Mouse (Mus musculus) neural tube, embryonic 13.5 days (tissue): Measurements from ENCODE around the gene Smyd1. TPM values are rescaled to one million over a fixed set of nuclear protein-coding genes. Genes with fewer than 3 reads are reported as not detected.

Experiments
- ATAC-seq: fragments of 200-750 bp; cut with Nextera tagmentation; 2 replicates; pipeline ENCODE4 v1.8.0; 2017; ENCODE audit warnings: low read depth, mild to moderate bottlenecking, moderate TSS enrichment, moderate library complexity
- H3K27ac ChIP-seq: fragments of 300-500 bp; sonication (generic); replicated peaks from 2 replicates; pipeline ENCODE4 v1.5.1; 2015; ENCODE audit warnings: moderate library complexity, mild to moderate bottlenecking, inconsistent platforms
- H3K27me3 ChIP-seq: fragments of 300-500 bp; sonication (generic); 2 replicates; pipeline ENCODE4 v1.6.1; 2015; ENCODE audit warnings: mild to moderate bottlenecking, inconsistent platforms
- H3K36me3 ChIP-seq: fragments of 300-500 bp; sonication (generic); 2 replicates; pipeline ENCODE4 v1.6.1; 2015; ENCODE audit warnings: mild to moderate bottlenecking, inconsistent platforms
- H3K4me1 ChIP-seq: fragments of 300-500 bp; sonication (generic); replicated peaks from 2 replicates; pipeline ENCODE4 v1.6.1; 2015; ENCODE audit warnings: inconsistent platforms
- H3K4me2 ChIP-seq: fragments of 300-500 bp; sonication (generic); 2 replicates; pipeline ENCODE4 v1.6.1; 2015; ENCODE audit warnings: inconsistent platforms, mild to moderate bottlenecking, moderate library complexity
- H3K4me3 ChIP-seq: fragments of 300-500 bp; sonication (generic); 2 replicates; pipeline ENCODE4 v1.5.1; 2015; ENCODE audit warnings: mild to moderate bottlenecking, inconsistent platforms
- H3K9ac ChIP-seq: fragments of 300-500 bp; sonication (generic); 2 replicates; pipeline ENCODE4 v1.6.1; 2015; ENCODE audit warnings: moderate library complexity, mild to moderate bottlenecking, inconsistent platforms
- H3K9me3 ChIP-seq: fragments of 300-500 bp; sonication (generic); 2 replicates; pipeline ENCODE4 v1.6.1; 2016; ENCODE audit warnings: inconsistent platforms
- WGBS: fragments of 180-500 bp; shearing (Covaris S2); methylation state at CpG from one replicate; pipeline ENCODE4 v1.1.7; 2015; 5-methylcytosine and 5-hydroxymethylcytosine counted together
- polyA plus RNA-seq: library from polyadenylated mRNA; unstranded; fragments of >200 nt; fragmentation: Nextera tagmentation; extraction: Ambion mirVana; gene quantifications from 2 replicates; pipeline ENCODE4 v1.2.1, GENCODE M21; 2015

Gene Smyd1
- polyA plus RNA-seq, 1 experiment from 2014 or later = 1.2 TPM

GRCm38 (mm10) chr6:71249615-71250014 lies 72.4 kb downstream of the Smyd1 start:
- Histone ChIP-seq H3K4me2 (no peak overlapping the region), H3K36me3 (no peaks in the 10 kb centered on the region), H3K9me3 (no peaks in the 10 kb centered on the region), H3K4me1 (no peaks in the 10 kb centered on the region), H3K4me3 (no peak overlapping the region), H3K27ac (no peak overlapping the region), H3K27me3 (no peaks in the 10 kb centered on the region), H3K9ac (no peak overlapping the region)
- no peak for ATAC-seq
- 75% methylated on average over 3 of the region's 3 CpGs for WGBS

- WGBS = 100% methylated on average over 1 of the region's 1 CpGs
- no peak overlapping the region for H3K4me3 ChIP-seq
- no peak for ATAC-seq
Measured at GRCm38 (mm10) chr6:71248420-71248819, 73.6 kb downstream of the Smyd1 start.

GRCm38 (mm10) chr6:71243258-71243657 lies 78.8 kb downstream of the Smyd1 start:
- no peak overlapping the region for H3K27ac ChIP-seq
- H3K4me2 ChIP-seq = no peak overlapping the region
- no peaks in the 10 kb centered on the region for H3K9me3 ChIP-seq
- no peak for ATAC-seq
- H3K4me1 ChIP-seq = no peaks in the 10 kb centered on the region
- 91% methylated on average over 3 of the region's 3 CpGs for WGBS
- no peaks in the 10 kb centered on the region for H3K27me3 ChIP-seq
- no peak overlapping the region for H3K4me3 ChIP-seq
- H3K9ac ChIP-seq = no peak overlapping the region
- H3K36me3 ChIP-seq = no peaks in the 10 kb centered on the region

More at GRCm38 (mm10) chr6:71248420-71248819, 73.6 kb downstream of the Smyd1 start:
- H3K9ac ChIP-seq = no peak overlapping the region
- no peak overlapping the region for H3K4me2 ChIP-seq
- no peaks in the 10 kb centered on the region for H3K27me3 ChIP-seq
- no peaks in the 10 kb centered on the region for H3K36me3 ChIP-seq
- no peaks in the 10 kb centered on the region for H3K4me1 ChIP-seq
- H3K9me3 ChIP-seq = no peaks in the 10 kb centered on the region
- no peak overlapping the region for H3K27ac ChIP-seq

GRCm38 (mm10) chr6:71242811-71243210 lies 79.2 kb downstream of the Smyd1 start:
- Histone ChIP-seq H3K36me3 (no peaks in the 10 kb centered on the region), H3K9ac (no peak overlapping the region), H3K9me3 (no peaks in the 10 kb centered on the region), H3K4me2 (no peak overlapping the region), H3K4me1 (no peaks in the 10 kb centered on the region), H3K27ac (no peak overlapping the region), H3K4me3 (no peak overlapping the region), H3K27me3 (no peaks in the 10 kb centered on the region)
- no peak for ATAC-seq
- 91% methylated on average over 1 of the region's 1 CpGs for WGBS

GRCm38 (mm10) chr6:71240831-71241230 lies 81.2 kb downstream of the Smyd1 start:
- H3K27ac ChIP-seq = no peak overlapping the region
- no peaks in the 10 kb centered on the region for H3K4me1 ChIP-seq
- 76% methylated on average over 7 of the region's 7 CpGs for WGBS
- no peak for ATAC-seq
- H3K4me3 ChIP-seq = no peak overlapping the region
- no peaks in the 10 kb centered on the region for H3K36me3 ChIP-seq
- H3K4me2 ChIP-seq = no peak overlapping the region
- no peak overlapping the region for H3K9ac ChIP-seq
- H3K9me3 ChIP-seq = no peaks in the 10 kb centered on the region
- H3K27me3 ChIP-seq = no peaks in the 10 kb centered on the region

DNA sequence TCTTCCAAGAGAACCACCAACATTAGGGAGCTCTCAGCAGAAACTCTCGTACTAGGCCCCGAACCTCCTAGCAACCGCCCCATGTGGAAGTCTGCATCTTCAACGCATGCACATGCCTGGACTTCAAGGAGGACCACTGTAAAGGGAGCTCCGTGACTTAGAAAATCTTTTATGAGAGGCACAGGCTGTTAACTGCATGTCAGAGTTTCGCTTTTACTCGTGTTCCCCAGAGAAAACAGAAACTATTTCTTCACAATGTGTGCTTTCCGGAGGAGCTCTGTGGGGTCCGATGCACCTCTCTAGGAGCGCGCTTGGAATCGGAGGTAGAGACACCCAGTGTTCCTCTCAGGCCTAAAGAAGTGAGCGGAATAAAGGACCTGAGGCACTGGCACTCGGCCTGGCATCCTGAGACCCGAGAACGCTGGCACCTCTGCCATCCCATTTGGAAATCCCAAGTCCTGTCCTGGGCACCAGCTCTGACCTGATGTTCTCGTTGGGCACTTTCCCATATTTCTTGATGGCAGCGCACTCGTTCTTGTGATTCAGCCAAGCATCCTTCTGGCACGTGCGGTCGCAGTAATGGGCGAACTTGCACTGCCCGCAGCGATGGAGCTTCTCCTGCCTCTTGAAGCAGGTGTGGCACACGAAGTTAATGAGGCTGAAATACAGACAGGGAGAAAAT lies 82.8 kb downstream of the Smyd1 start:
- Histone ChIP-seq H3K9ac (no peak overlapping the region), H3K36me3 (no peaks in the 10 kb centered on the region), H3K4me3 (no peak overlapping the region), H3K27ac (no peak overlapping the region), H3K9me3 (no peaks in the 10 kb centered on the region), H3K4me1 (no peaks in the 10 kb centered on the region), H3K27me3 (no peaks in the 10 kb centered on the region), H3K4me2 (no peak overlapping the region)
- no peak for ATAC-seq
- 93% methylated on average over 26 of the region's 26 CpGs for WGBS

DNA sequence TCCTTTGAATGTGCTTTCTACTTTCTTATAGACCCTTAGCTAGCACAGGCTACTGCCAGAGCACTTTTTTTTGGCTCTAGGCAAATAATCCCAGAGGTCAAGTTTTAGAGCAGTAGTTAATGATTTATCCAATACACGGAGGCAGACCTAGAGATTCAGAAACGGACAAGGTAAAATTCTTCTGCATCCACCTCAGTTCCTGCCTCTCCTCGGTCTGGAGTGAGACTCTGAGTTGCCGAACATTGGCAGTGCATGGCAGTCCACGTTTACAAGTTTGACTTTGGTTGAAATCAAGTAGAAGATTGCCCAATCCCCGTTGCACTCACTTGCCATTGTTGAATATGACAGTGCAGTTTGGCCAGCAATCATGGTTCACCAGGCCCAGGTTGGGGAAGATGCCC lies 85.0 kb downstream of the Smyd1 start:
- Histone ChIP-seq H3K9ac (no peak overlapping the region), H3K27ac (no peak overlapping the region), H3K9me3 (no peaks in the 10 kb centered on the region), H3K4me3 (no peak overlapping the region), H3K27me3 (no peaks in the 10 kb centered on the region), H3K4me2 (no peak overlapping the region), H3K4me1 (no peaks in the 10 kb centered on the region), H3K36me3 (no peaks in the 10 kb centered on the region)
- no peak for ATAC-seq
- WGBS = 88% methylated on average over 6 of the region's 6 CpGs

DNA sequence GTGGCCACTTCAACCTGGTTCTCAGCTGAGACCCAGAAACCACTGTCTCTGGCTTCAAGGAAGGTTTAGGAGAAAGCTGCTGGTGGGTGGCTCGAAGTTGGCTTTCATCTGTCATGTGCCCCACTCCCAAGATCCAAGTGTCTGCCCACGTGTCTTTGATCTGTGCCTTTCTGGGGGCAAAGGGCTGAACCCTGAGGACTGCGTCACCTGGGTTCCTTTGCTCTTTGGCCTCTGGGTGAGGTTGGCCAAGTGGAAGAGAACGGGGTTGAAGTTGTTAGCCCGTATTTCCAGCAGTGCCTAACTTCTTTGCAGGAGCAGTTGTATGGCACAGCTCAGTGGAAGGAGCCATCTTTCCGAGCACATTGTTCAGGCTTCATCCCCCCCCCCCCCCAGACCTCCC lies 85.5 kb downstream of the Smyd1 start:
- Histone ChIP-seq H3K4me1 (no peaks in the 10 kb centered on the region), H3K36me3 (no peaks in the 10 kb centered on the region), H3K27me3 (no peaks in the 10 kb centered on the region), H3K9ac (no peak overlapping the region), H3K9me3 (no peaks in the 10 kb centered on the region), H3K4me3 (no peak overlapping the region), H3K27ac (no peak overlapping the region), H3K4me2 (no peak overlapping the region)
- 81% methylated on average over 6 of the region's 6 CpGs for WGBS
- no peak for ATAC-seq

- Histone ChIP-seq H3K9me3 (no peaks in the 10 kb centered on the region), H3K9ac (no peak overlapping the region), H3K27ac (no peak overlapping the region), H3K4me2 (no peak overlapping the region), H3K27me3 (no peaks in the 10 kb centered on the region), H3K4me3 (no peak overlapping the region), H3K4me1 (no peaks in the 10 kb centered on the region), H3K36me3 (no peaks in the 10 kb centered on the region)
- no peak for ATAC-seq
- 51% methylated on average over 3 of the region's 3 CpGs for WGBS
Measured at GRCm38 (mm10) chr6:71235944-71236343, 86.1 kb downstream of the Smyd1 start.

- Histone ChIP-seq H3K36me3 (no peaks in the 10 kb centered on the region), H3K4me1 (no peaks in the 10 kb centered on the region), H3K27me3 (no peaks in the 10 kb centered on the region), H3K27ac (no peak overlapping the region), H3K9me3 (no peaks in the 10 kb centered on the region), H3K9ac (no peak overlapping the region), H3K4me2 (no peak overlapping the region), H3K4me3 (no peak overlapping the region)
- 83% methylated on average over 13 of the region's 13 CpGs for WGBS
- ATAC-seq = no peak
Measured at GRCm38 (mm10) chr6:71235121-71235520, 86.9 kb downstream of the Smyd1 start.

GRCm38 (mm10) chr6:71227157-71227770 lies 94.8 kb downstream of the Smyd1 start:
- 5% methylated on average over 7 of the region's 7 CpGs for WGBS
- H3K9ac ChIP-seq = no peak overlapping the region

GRCm38 (mm10) chr6:71226544-71226943 lies 95.5 kb downstream of the Smyd1 start:
- no peak overlapping the region for H3K9ac ChIP-seq
- 41% methylated on average over 6 of the region's 6 CpGs for WGBS
- H3K4me2 ChIP-seq = no peak overlapping the region
- H3K27ac ChIP-seq = no peak overlapping the region
- H3K4me3 ChIP-seq = no peak overlapping the region
- no peaks in the 10 kb centered on the region for H3K27me3 ChIP-seq
- H3K4me1 ChIP-seq = peaks cover 9% of the 10 kb centered on the region
- H3K36me3 ChIP-seq = no peaks in the 10 kb centered on the region
- no peaks in the 10 kb centered on the region for H3K9me3 ChIP-seq
- ATAC-seq = no peak

More at GRCm38 (mm10) chr6:71227157-71227770, 94.8 kb downstream of the Smyd1 start:
- no peak overlapping the region for H3K4me3 ChIP-seq
- H3K27me3 ChIP-seq = no peaks in the 10 kb centered on the region
- no peaks in the 10 kb centered on the region for H3K36me3 ChIP-seq
- no peaks in the 10 kb centered on the region for H3K9me3 ChIP-seq
- no peak for ATAC-seq
- H3K4me1 ChIP-seq = peaks cover 9% of the 10 kb centered on the region
- H3K27ac ChIP-seq = no peak overlapping the region
- H3K4me2 ChIP-seq = no peak overlapping the region
